Mouse (Mus musculus): ENCODE measurements around the gene 4930518I15Rik. TPM values are rescaled to one million over a fixed set of nuclear protein-coding genes. Genes with fewer than 3 reads are reported as not detected.
A peak's percentile ranks its signal among the peaks of the same experiment; 100 is the strongest.

Gene 4930518I15Rik
- polyA plus RNA-seq, 1 experiment, result 1.1 TPM

GRCm38 (mm10) chr2:156863487-156864160 lies 5.9 kb upstream of the 4930518I15Rik start:
- peak overlapping the region; percentile 96 for H3K27ac ChIP-seq (ENCODE audit: control insufficient read depth, insufficient read depth, low read depth, low read length)
- peaks cover 10% of the 10 kb centered on the region for H3K4me1 ChIP-seq (ENCODE audit: control insufficient read depth, insufficient read depth, low read length)
- H3K36me3 ChIP-seq (ENCODE audit: control insufficient read depth, insufficient read depth, low read length), result peaks cover 5% of the 10 kb centered on the region
- H3K27me3 ChIP-seq (ENCODE audit: control insufficient read depth, insufficient read depth, low read length), result no peaks in the 10 kb centered on the region
- H3K4me3 ChIP-seq (ENCODE audit: control insufficient read depth, low read depth, low read length), result peak overlapping the region; percentile 99
- TF ChIP-seq POLR2A (IDR thresholded peaks at IDR 0.05; ENCODE audit: control insufficient read depth, low read depth, low read length), result no peak
- TF ChIP-seq CTCF (IDR thresholded peaks at IDR 0.05; ENCODE audit: control insufficient read depth, insufficient read depth, insufficient replicate concordance, low read depth, low read length), result no peak

DNA sequence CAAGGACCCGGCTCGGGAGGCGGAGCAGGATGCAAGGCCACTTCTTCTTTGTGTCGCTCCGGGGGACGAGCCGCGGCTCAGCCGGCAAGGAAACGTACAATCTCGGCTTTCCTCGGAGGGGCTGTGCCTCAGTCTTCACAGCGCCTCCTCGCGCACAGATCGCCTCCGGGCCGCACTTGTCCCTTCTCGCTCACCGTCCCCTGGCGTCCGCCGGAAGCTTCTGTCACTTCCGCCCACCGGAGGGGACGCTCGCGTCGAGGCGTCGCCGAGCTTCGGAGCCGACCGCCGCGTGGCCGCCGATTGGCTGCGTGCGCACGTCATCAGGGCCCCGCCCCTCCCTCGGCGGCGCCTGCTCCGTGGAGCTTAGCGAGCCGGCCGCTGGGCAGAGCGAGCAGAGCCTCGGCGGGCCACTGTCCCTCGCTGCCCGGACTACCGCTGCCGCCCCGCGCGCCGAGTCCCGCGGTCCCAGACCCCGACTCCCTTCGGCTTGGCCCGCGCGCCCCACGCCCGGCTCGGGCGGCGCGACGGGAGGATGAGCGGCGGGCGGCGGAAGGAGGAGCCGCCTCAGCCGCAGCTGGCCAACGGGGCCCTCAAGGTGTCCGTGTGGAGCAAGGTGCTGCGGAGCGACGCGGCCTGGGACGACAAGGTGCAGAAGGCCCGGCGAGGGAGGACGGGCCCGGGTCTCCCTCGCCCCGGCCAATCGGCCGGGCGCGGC lies 5.2 kb upstream of the 4930518I15Rik start, which contains the start of gene Rab5if:
Gene Rab5if (plus strand): TSS at position 357 of the 715 bp plus-strand sequence.
- H3K27me3 ChIP-seq (ENCODE audit: control insufficient read depth, insufficient read depth, low read length), result no peaks in the 10 kb centered on the region
- peak; percentile 5 for TF ChIP-seq CTCF (IDR thresholded peaks at IDR 0.05; ENCODE audit: control insufficient read depth, insufficient read depth, insufficient replicate concordance, low read depth, low read length)
- peak; percentile 71 for TF ChIP-seq POLR2A (IDR thresholded peaks at IDR 0.05; ENCODE audit: control insufficient read depth, low read depth, low read length)
- peak within 1 kb of the TSS; percentile 98 for H3K27ac ChIP-seq (ENCODE audit: control insufficient read depth, insufficient read depth, low read depth, low read length)
- H3K4me3 ChIP-seq (ENCODE audit: control insufficient read depth, low read depth, low read length), result peak within 1 kb of the TSS; percentile 99
- peaks cover 10% of the 10 kb centered on the region for H3K4me1 ChIP-seq (ENCODE audit: control insufficient read depth, insufficient read depth, low read length)
- peaks cover 5% of the 10 kb centered on the region for H3K36me3 ChIP-seq (ENCODE audit: control insufficient read depth, insufficient read depth, low read length)

- Histone ChIP-seq H3K27ac (ENCODE audit: control insufficient read depth, insufficient read depth, low read depth, low read length) (peak overlapping the region; percentile 98), H3K27me3 (ENCODE audit: control insufficient read depth, insufficient read depth, low read length) (no peaks in the 10 kb centered on the region), H3K36me3 (ENCODE audit: control insufficient read depth, insufficient read depth, low read length) (peaks cover 5% of the 10 kb centered on the region), H3K4me1 (ENCODE audit: control insufficient read depth, insufficient read depth, low read length) (peaks cover 10% of the 10 kb centered on the region), H3K4me3 (ENCODE audit: control insufficient read depth, low read depth, low read length) (peak overlapping the region; percentile 99)
- TF ChIP-seq CTCF (IDR thresholded peaks at IDR 0.05; ENCODE audit: control insufficient read depth, insufficient read depth, insufficient replicate concordance, low read depth, low read length) (no peak), POLR2A (IDR thresholded peaks at IDR 0.05; ENCODE audit: control insufficient read depth, low read depth, low read length) (no peak)
Measured at GRCm38 (mm10) chr2:156862041-156862717, 4.4 kb upstream of the 4930518I15Rik start.

GRCm38 (mm10) chr2:156858671-156859070 lies 925 bp upstream of the 4930518I15Rik start:
- Histone ChIP-seq H3K27me3 (ENCODE audit: control insufficient read depth, insufficient read depth, low read length) (no peaks in the 10 kb centered on the region), H3K4me1 (ENCODE audit: control insufficient read depth, insufficient read depth, low read length) (peaks cover 3% of the 10 kb centered on the region; the same call in 1 of the 2 replicates), H3K27ac (ENCODE audit: control insufficient read depth, insufficient read depth, low read depth, low read length) (no peak overlapping the region), H3K4me3 (ENCODE audit: control insufficient read depth, low read depth, low read length) (no peak overlapping the region), H3K36me3 (ENCODE audit: control insufficient read depth, insufficient read depth, low read length) (no peaks in the 10 kb centered on the region; the same call in 1 of the 2 replicates)
- TF ChIP-seq POLR2A (IDR thresholded peaks at IDR 0.05; ENCODE audit: control insufficient read depth, low read depth, low read length), result no peak
- no peak for TF ChIP-seq CTCF (IDR thresholded peaks at IDR 0.05; ENCODE audit: control insufficient read depth, insufficient read depth, insufficient replicate concordance, low read depth, low read length)

- Histone ChIP-seq H3K36me3 (ENCODE audit: control insufficient read depth, insufficient read depth, low read length) (no peaks in the 10 kb centered on the region; the same call in 1 of the 2 replicates), H3K4me1 (ENCODE audit: control insufficient read depth, insufficient read depth, low read length) (peaks cover 2% of the 10 kb centered on the region; the same call in 1 of the 2 replicates), H3K27me3 (ENCODE audit: control insufficient read depth, insufficient read depth, low read length) (no peaks in the 10 kb centered on the region), H3K27ac (ENCODE audit: control insufficient read depth, insufficient read depth, low read depth, low read length) (0 out of 2 replicates have a peak overlapping the region, but pooled peaks have one; percentile 33), H3K4me3 (ENCODE audit: control insufficient read depth, low read depth, low read length) (no peak overlapping the region)
- TF ChIP-seq POLR2A (IDR thresholded peaks at IDR 0.05; ENCODE audit: control insufficient read depth, low read depth, low read length) (no peak), CTCF (IDR thresholded peaks at IDR 0.05; ENCODE audit: control insufficient read depth, insufficient read depth, insufficient replicate concordance, low read depth, low read length) (no peak)
Measured at GRCm38 (mm10) chr2:156857385-156857791, 358 bp downstream of the 4930518I15Rik start.

- H3K4me3 ChIP-seq (ENCODE audit: control insufficient read depth, low read depth, low read length), result no peak overlapping the region
- H3K36me3 ChIP-seq (ENCODE audit: control insufficient read depth, insufficient read depth, low read length), result no peaks in the 10 kb centered on the region; the same call in 1 of the 2 replicates
- H3K27me3 ChIP-seq (ENCODE audit: control insufficient read depth, insufficient read depth, low read length), result no peaks in the 10 kb centered on the region
- H3K4me1 ChIP-seq (ENCODE audit: control insufficient read depth, insufficient read depth, low read length), result no peaks in the 10 kb centered on the region; the same call in 1 of the 2 replicates
- H3K27ac ChIP-seq (ENCODE audit: control insufficient read depth, insufficient read depth, low read depth, low read length), result no peak overlapping the region
- TF ChIP-seq POLR2A (IDR thresholded peaks at IDR 0.05; ENCODE audit: control insufficient read depth, low read depth, low read length) (no peak), CTCF (IDR thresholded peaks at IDR 0.05; ENCODE audit: control insufficient read depth, insufficient read depth, insufficient replicate concordance, low read depth, low read length) (no peak)
Measured at GRCm38 (mm10) chr2:156856311-156856710, 1.4 kb downstream of the 4930518I15Rik start.

Data from testis, adult 2 months (tissue).